Mouse (Mus musculus) liver, embryonic 16.5 days (tissue): Measurements from ENCODE around the gene Chmp1a. TPM values are rescaled to one million over a fixed set of nuclear protein-coding genes. Genes with fewer than 3 reads are reported as not detected.
A peak's percentile ranks its signal among the peaks of the same experiment; 100 is the strongest.

Experiments used
- ATAC-seq: fragments of 200-750 bp; cut with Nextera tagmentation; 2 replicates; pipeline ENCODE4 v1.8.0; 2017; ENCODE audit warnings: low read depth, mild to moderate bottlenecking, moderate number of reproducible peaks, moderate library complexity
- H3K27ac ChIP-seq: fragments of 300-500 bp; sonication (generic); 2 replicates; pipeline ENCODE4 v1.5.1; 2014; ENCODE audit warnings: mild to moderate bottlenecking, low read length
- H3K27me3 ChIP-seq: fragments of 300-500 bp; sonication (generic); 2 replicates; pipeline ENCODE4 v1.6.1; 2014; ENCODE audit warnings: low read depth, low read length, mixed read lengths; ENCODE audit not compliant: control insufficient read depth, insufficient read depth
- H3K36me3 ChIP-seq: fragments of 300-500 bp; sonication (generic); 2 replicates; pipeline ENCODE4 v1.6.1; 2014; ENCODE audit warnings: mild to moderate bottlenecking; ENCODE audit not compliant: control insufficient read depth, insufficient read depth
- H3K4me1 ChIP-seq: fragments of 300-500 bp; sonication (generic); 2 replicates; pipeline ENCODE4 v1.6.1; 2014; ENCODE audit warnings: low read depth, low read length, mixed read lengths; ENCODE audit not compliant: control insufficient read depth
- H3K4me2 ChIP-seq: fragments of 300-500 bp; sonication (generic); 2 replicates; pipeline ENCODE4 v1.6.1; 2014; ENCODE audit warnings: low read depth, low read length, mixed read lengths
- H3K4me3 ChIP-seq: fragments of 300-500 bp; sonication (generic); 2 replicates; pipeline ENCODE4 v1.5.1; 2014; ENCODE audit warnings: low read depth, mild to moderate bottlenecking, low read length
- H3K9ac ChIP-seq: fragments of 300-500 bp; sonication (generic); 2 replicates; pipeline ENCODE4 v1.6.1; 2014; ENCODE audit warnings: low read depth, low read length
- H3K9me3 ChIP-seq: fragments of 300-500 bp; sonication (generic); replicated peaks from 2 replicates; pipeline ENCODE4 v1.6.1; 2016; ENCODE audit warnings: low read length; ENCODE audit not compliant: control insufficient read depth
- WGBS: fragments of 180-500 bp; shearing (Covaris S2); extraction: QIAGEN DNeasy Blood & Tissue Kit; methylation state at CpG from one replicate; pipeline ENCODE4 v1.1.7; 2014; ENCODE audit not compliant: insufficient replicate concordance; 5-methylcytosine and 5-hydroxymethylcytosine counted together
- polyA plus RNA-seq: library from polyadenylated mRNA; unstranded; fragments of >200 nt; fragmentation: Nextera tagmentation; extraction: Ambion mirVana; gene quantifications from 2 replicates; pipeline ENCODE4 v1.2.1, GENCODE M21; 2015

Gene Chmp1a
- polyA plus RNA-seq, 1 experiment from 2014 or later: 55.9 TPM

- no peaks in the 10 kb centered on the region for H3K9me3 ChIP-seq
- no peak overlapping the region for H3K27ac ChIP-seq
- H3K9ac ChIP-seq: no peak overlapping the region
- no peak overlapping the region for H3K4me3 ChIP-seq
- H3K27me3 ChIP-seq: no peaks in the 10 kb centered on the region
- ATAC-seq: peak; percentile 45; the same call in 1 of the 2 replicates
- 3% methylated on average over 9 of the region's 9 CpGs for WGBS
- peaks cover 10% of the 10 kb centered on the region for H3K4me1 ChIP-seq
- no peak overlapping the region for H3K4me2 ChIP-seq
- no peaks in the 10 kb centered on the region for H3K36me3 ChIP-seq
Measured at GRCm38 (mm10) chr8:123190678-123191077, 21.9 kb downstream of the Chmp1a start.

- H3K27ac ChIP-seq: no peak overlapping the region
- H3K36me3 ChIP-seq: no peaks in the 10 kb centered on the region
- H3K27me3 ChIP-seq: no peaks in the 10 kb centered on the region
- 44% methylated on average over 7 of the region's 7 CpGs for WGBS
- no peak overlapping the region for H3K4me3 ChIP-seq
- ATAC-seq: no peak
- peaks cover 10% of the 10 kb centered on the region for H3K4me1 ChIP-seq
- no peaks in the 10 kb centered on the region for H3K9me3 ChIP-seq
- H3K9ac ChIP-seq: no peak overlapping the region
- no peak overlapping the region for H3K4me2 ChIP-seq
Measured at GRCm38 (mm10) chr8:123188841-123189240, 23.7 kb downstream of the Chmp1a start.

- Histone ChIP-seq H3K9ac (no peak overlapping the region), H3K36me3 (no peaks in the 10 kb centered on the region), H3K4me3 (no peak overlapping the region), H3K27ac (no peak overlapping the region), H3K27me3 (no peaks in the 10 kb centered on the region), H3K9me3 (no peaks in the 10 kb centered on the region), H3K4me1 (peaks cover 10% of the 10 kb centered on the region), H3K4me2 (no peak overlapping the region)
- no peak for ATAC-seq
- WGBS: 67% methylated on average over 2 of the region's 2 CpGs
Measured at GRCm38 (mm10) chr8:123188006-123188405, 24.6 kb downstream of the Chmp1a start.

GRCm38 (mm10) chr8:123185566-123186409 is 26.8 kb downstream of the Chmp1a start, which contains the start of gene Dpep1:
TSS of gene Dpep1 (plus strand) at chr8:123186242.
- Histone ChIP-seq H3K27ac (no peak within 1 kb of the TSS), H3K4me3 (no peak within 1 kb of the TSS), H3K27me3 (no peaks in the 10 kb centered on the region), H3K4me1 (peaks cover 10% of the 10 kb centered on the region), H3K9ac (no peak within 1 kb of the TSS), H3K9me3 (no peaks in the 10 kb centered on the region), H3K36me3 (no peaks in the 10 kb centered on the region), H3K4me2 (no peak within 1 kb of the TSS)
- no peak for ATAC-seq
- 50% methylated on average over 19 of the region's 19 CpGs for WGBS

GRCm38 (mm10) chr8:123181391-123181790 is 31.2 kb downstream of the Chmp1a start:
- Histone ChIP-seq H3K27ac (peak overlapping the region; percentile 43; the same call in 1 of the 2 replicates), H3K9ac (no peak overlapping the region), H3K36me3 (no peaks in the 10 kb centered on the region), H3K4me2 (no peak overlapping the region), H3K4me3 (no peak overlapping the region), H3K27me3 (no peaks in the 10 kb centered on the region), H3K4me1 (no peaks in the 10 kb centered on the region), H3K9me3 (peaks cover 2% of the 10 kb centered on the region; the same call in 1 of the 2 replicates)
- 52% methylated on average over 3 of the region's 3 CpGs for WGBS
- peak; percentile 71 for ATAC-seq

GRCm38 (mm10) chr8:123157888-123158465 is 54.6 kb downstream of the Chmp1a start, which contains the start of gene Sult5a1:
TSS of gene Sult5a1 (minus strand) at chr8:123158315.
- Histone ChIP-seq H3K27me3 (no peaks in the 10 kb centered on the region; the same call in 1 of the 2 replicates), H3K4me1 (peaks cover 30% of the 10 kb centered on the region), H3K9ac (no peak within 1 kb of the TSS), H3K9me3 (no peaks in the 10 kb centered on the region), H3K4me2 (no peak within 1 kb of the TSS), H3K4me3 (no peak within 1 kb of the TSS), H3K36me3 (no peaks in the 10 kb centered on the region), H3K27ac (no peak within 1 kb of the TSS)
- WGBS: 31% methylated on average over 13 of the region's 13 CpGs
- ATAC-seq: no peak

GRCm38 (mm10) chr8:123156070-123156773 is 56.3 kb downstream of the Chmp1a start:
- Histone ChIP-seq H3K4me3 (0 out of 2 replicates have a peak overlapping the region, but pooled peaks have one; percentile 16), H3K27me3 (no peaks in the 10 kb centered on the region; the same call in 1 of the 2 replicates), H3K9ac (peak overlapping the region; percentile 44), H3K4me1 (peaks cover 30% of the 10 kb centered on the region), H3K4me2 (peak overlapping the region; percentile 47), H3K36me3 (no peaks in the 10 kb centered on the region), H3K9me3 (no peaks in the 10 kb centered on the region), H3K27ac (peak overlapping the region; percentile 49; the same call in 1 of the 2 replicates)
- ATAC-seq: peak; percentile 95
- WGBS: 32% methylated on average over 9 of the region's 9 CpGs

GRCm38 (mm10) chr8:123155177-123155576 is 57.4 kb downstream of the Chmp1a start:
- Histone ChIP-seq H3K36me3 (no peaks in the 10 kb centered on the region), H3K27me3 (no peaks in the 10 kb centered on the region; the same call in 1 of the 2 replicates), H3K9me3 (no peaks in the 10 kb centered on the region), H3K27ac (peak overlapping the region; percentile 46; the same call in 1 of the 2 replicates), H3K4me3 (no peak overlapping the region), H3K4me2 (no peak overlapping the region), H3K9ac (no peak overlapping the region), H3K4me1 (peaks cover 30% of the 10 kb centered on the region)
- 61% methylated on average over 5 of the region's 5 CpGs for WGBS
- ATAC-seq: no peak
